Mouse (Mus musculus): Measurements from ENCODE around the gene Nr1d1. TPM values are rescaled to one million over a fixed set of nuclear protein-coding genes. Genes with fewer than 3 reads are reported as not detected.

Nr1d1 gene
- 119 and 219 TPM in 2 replicates for polyA plus RNA-seq (2012; rRNA removed)

- peak; percentile 100 for DNase-seq (ENCODE audit: low spot score)
Measured at GRCm38 (mm10) chr11:98774582-98775347, at the start of gene Nr1d1. Nr1d1 (minus strand) TSS chr11:98775333.

DNA sequence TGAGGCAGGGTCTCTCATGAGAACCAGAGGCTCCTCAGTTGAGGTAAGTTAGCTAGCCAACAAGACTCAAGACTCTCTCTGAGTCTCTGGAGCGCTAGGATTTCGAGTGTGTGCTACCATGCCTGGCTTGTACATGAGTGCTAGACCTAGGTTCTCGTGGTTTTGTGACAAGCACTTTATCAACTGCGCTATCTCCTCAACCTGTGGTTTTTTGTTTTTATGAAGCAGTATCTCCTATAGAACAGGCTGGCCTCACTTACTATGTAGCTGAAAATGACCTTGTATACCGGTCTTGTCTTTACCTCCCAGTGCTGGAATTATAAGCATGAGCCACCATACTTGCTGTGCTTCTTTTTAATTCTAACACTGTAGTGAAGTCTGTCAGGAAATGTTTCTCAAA lies 45.8 kb upstream of the Nr1d1 start:
- DNase-seq (ENCODE audit: low spot score): no peak

DNA sequence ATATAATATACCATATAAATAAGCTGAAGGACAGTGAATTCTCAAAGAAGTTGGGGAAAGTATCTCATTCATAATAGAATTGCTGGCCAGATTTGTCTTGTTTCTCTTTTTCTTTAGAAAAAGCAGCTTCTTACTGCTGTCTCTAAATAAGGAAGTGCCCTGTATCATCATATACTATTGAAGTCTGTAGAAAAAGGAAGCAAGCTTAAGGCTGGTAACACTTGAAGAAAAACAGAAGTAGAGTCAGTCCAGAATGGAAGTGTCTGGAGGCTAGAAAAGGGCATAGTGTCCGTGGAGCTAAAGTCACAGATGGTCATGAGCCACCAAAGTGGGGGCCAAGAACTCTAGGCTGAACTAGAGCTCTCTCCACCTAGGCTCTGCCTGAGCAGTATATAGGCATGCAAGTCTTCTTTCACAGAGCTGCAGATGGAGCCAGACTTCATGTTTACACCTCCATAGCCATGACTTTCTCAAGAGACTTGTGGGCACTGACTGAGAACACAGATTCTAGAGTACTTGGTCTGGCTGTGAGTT lies 41.6 kb upstream of the Nr1d1 start:
- DNase-seq (ENCODE audit: low spot score): no peak

- DNase-seq (ENCODE audit: low spot score): no peak
Measured at GRCm38 (mm10) chr11:98810686-98811085, 35.6 kb upstream of the Nr1d1 start.

GRCm38 (mm10) chr11:98809457-98810290 lies 34.5 kb upstream of the Nr1d1 start:
- peak; percentile 97 for DNase-seq (ENCODE audit: low spot score)

DNA sequence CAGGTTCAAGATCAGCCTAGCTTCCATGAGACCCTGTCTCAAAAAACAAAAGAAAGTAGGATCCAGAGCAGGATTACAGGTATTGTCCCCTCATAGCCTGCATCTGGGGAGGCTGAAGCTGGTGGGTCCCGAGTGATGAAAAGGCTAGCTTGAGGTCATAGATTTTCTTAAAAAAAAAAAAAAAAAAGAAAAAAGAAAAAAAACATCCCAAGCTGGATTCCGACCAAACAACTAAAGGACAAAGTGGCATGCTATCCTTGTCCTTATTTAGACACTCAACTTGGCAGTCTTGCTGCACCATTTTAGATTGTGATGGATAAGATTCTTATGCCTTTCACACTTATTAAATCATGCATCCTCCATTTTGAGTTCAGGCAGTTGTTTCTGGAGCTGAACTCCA lies 33.3 kb upstream of the Nr1d1 start:
- DNase-seq (ENCODE audit: low spot score): no peak

DNA sequence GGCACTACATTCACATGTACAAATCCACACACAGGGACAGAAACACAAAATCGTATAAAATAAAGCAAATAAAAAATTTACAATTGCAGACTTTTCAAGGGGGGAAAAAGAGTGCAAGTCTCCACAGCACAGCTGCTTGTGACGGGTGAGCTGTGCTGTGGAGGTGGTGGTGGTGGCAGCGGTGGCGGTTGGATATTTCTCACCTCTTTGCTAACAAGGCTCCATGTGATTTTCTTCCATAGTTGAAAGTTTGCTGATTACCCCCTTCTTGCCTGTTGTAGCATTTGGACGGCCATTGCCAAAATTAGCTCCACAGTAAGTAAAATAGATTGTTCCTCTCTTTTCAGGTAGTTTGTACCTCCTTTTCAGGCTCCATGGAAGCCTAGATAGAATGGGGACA lies 29.5 kb upstream of the Nr1d1 start, which contains the start of gene Casc3:
Gene Casc3, plus strand, starts transcription at position 301 of the 400 bp plus-strand sequence.
- no peak for DNase-seq (ENCODE audit: low spot score)

GRCm38 (mm10) chr11:98797909-98798308 lies 22.8 kb upstream of the Nr1d1 start:
- no peak for DNase-seq (ENCODE audit: low spot score)

DNA sequence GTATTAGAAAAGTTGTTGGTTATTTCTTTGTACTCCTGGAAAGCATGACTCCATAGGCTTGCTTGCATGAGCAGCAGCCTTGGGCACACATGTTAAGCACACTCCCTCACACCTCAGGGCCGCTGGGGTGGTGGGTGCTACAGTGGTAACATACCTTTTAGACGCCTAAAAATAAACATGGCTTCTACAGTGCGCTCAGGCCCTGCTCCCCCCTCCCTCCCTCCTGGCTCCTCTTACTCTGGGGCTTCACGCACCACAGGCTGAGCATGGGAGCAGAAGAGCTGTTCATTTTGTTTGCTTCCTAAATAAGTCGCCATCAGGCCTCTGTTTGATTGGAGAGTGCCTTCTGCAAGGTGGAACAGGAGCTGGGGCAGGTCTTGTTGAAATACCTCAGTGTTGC lies 22.2 kb upstream of the Nr1d1 start:
- DNase-seq (ENCODE audit: low spot score): no peak

DNA sequence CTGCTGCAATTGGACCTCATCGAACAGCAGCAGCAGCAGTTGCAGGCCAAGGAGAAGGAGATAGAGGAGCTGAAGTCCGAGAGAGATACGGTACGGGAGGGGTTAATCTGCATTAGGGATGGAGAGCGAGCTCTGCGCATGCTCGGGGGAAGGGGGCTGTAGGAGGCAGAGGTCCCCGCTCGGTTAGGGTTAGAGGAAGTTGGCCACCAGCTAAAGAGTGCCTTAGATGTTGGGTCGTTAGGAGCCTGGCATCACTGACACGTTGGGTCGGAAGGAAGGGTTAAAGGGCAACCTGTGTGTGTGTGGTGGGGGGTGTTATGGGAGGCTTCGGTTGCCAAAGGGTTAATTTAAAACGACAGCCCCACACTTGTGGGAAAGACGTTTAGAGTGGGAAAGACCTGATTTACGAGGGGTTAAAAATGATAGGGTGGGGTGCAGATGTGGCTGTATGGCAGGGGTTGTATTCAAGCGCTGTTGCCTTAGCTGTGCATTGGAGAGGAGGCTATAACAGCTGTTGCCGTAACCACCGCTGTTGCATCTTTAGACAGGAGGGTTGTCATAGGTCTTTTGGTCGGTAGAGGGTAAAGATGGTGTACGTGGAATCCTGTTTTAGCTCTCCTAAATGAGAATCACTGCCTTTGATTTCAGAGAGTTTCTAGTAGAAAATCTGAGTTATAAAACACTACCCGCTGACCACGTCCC lies 21.5 kb upstream of the Nr1d1 start:
- peak; percentile 49 for DNase-seq (ENCODE audit: low spot score)

GRCm38 (mm10) chr11:98795714-98796514 lies 20.8 kb upstream of the Nr1d1 start:
- DNase-seq (ENCODE audit: low spot score): peak; percentile 66

DNA sequence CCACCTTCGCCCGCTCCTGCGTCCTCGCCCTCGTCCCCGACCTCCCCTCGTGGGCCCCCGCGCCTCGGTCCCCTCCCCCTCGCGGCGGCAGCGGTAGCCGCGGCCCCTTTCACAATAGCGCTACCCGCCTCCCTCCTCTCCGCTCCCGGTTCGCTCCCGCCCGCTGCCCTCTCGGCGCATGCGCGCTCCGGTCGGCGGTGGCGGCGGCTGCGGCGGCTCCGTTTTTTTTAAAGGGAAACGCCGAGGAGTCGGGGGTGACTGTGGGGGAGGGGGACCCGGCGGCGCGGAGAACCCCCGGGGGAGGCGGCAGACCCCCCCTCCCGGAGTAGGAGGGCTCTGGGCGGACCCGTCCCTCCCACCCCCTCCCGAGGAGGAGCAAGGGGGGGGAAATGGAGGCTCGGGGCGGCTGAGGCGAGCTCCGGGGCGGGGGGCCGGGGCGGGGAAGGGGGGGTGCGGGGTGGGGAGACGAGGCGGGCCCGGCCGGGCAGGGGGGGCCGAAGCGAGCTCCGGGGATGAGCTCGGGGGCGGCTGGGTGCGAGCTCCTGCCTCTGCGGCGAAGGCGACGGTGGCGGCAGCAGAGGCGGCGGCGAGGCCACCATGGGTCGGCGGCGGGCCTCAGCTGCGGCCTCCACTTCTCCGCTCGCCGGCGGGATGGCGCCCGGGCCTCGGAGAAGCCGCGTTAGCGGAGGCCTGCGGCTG lies 20.0 kb upstream of the Nr1d1 start, which contains the start of gene Msl1:
Gene Msl1, plus strand, starts transcription at position 502 of the 699 bp plus-strand sequence.
- DNase-seq (ENCODE audit: low spot score): peak; percentile 89

GRCm38 (mm10) chr11:98794469-98795014 lies 19.4 kb upstream of the Nr1d1 start:
- peak; percentile 81 for DNase-seq (ENCODE audit: low spot score)

- DNase-seq (ENCODE audit: low spot score): no peak
Measured at GRCm38 (mm10) chr11:98792081-98792480, 16.9 kb upstream of the Nr1d1 start.

DNA sequence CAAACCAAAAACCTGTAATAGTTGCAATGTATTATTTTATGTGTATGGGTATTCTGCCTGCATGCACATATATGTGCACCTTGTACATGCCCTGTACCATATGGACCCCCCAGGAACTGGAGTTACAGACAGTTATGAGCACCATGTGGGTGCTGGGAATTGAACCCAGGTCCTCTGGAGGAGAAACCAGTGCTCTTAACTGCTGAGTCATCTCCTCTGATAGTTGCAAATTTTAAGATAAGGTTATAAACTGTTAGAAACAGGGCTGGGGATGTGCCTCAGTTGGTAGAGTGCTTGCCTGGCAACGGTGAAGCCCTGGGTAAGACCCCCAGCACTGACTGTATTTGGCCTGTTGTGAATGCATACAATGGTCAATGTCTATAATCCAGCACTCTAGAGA lies 16.3 kb upstream of the Nr1d1 start:
- no peak for DNase-seq (ENCODE audit: low spot score)

DNA sequence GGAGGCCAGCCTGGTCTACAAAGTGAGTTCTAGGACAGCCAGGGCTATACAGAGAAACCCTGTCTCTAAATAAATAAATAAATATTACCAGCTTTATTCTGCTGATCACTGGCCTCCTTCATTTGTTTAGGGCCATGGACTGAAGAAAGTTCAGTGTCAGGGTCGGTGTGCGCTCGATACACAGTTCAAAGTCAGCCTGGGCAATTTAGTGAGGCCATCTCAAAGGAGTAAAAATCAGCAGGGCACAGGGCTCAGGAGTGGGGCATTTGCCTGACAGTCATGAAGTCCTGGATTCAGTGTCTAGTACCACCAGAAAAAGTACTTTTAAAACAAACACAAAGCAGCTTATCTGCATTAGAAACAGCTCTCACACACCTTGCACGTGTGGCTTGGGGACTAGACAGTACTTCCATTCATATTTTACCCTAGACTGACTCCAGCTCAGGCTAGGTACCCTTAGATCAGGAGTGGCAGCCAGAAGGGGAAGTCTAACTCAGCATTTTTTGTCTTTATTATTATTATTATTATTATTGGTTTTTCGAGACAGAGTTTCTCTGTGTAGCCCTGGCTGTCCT lies 15.6 kb upstream of the Nr1d1 start:
- DNase-seq (ENCODE audit: low spot score): no peak

DNA sequence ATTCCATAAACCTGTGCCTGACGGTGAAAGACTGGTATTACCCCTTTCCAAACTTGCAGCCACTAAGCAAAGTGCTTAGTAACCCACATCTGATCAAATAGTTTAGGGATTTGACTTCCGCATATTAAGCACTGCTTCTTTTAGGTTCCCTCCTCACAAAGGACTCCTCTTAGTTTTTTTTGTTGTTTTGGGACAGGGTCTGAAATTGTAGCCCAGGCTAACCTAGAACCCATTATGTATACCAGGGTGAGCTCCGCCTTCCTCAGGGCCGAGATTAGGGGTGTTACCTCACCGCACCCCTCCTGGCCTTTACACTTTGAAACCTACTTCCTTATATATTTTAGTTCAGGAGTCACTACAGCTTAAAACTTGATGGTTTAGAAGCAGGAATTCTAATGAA lies 14.7 kb upstream of the Nr1d1 start:
- no peak for DNase-seq (ENCODE audit: low spot score)

DNA sequence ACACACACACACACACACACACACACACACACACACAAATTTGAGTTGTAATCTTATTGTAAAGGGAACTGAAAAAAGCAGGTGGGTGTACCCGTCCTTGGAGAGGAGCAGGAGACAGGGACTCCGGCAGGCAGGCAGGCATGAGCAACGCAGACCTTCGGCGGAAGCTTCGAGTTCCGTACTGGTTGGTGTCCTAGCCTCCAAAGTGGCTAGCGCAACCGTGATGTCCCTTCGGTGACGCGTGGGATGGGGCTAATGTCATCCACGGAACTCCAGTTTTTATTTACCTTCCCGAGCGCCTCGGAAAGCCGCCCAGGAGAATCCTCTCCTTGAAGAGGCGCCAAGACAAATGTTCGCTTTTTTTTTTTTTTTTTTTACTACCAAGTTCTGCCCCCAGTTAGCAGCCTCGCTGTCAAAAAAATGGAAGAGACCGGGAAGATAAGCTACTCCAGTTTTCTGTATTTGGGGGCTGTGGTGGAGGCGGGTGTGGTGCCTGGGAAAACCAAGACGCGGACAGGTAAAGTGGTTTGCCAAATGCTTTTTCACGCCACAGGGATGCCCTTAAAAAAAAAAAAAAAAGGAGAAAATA lies 14.2 kb upstream of the Nr1d1 start:
- no peak for DNase-seq (ENCODE audit: low spot score)

- peak; percentile 62 for DNase-seq (ENCODE audit: low spot score)
Measured at GRCm38 (mm10) chr11:98788550-98789218, 13.6 kb upstream of the Nr1d1 start.

Data from urinary bladder, adult 2 months (tissue).